Mouse (Mus musculus): ENCODE results near the gene Alox5ap. TPM values are rescaled to one million over a fixed set of nuclear protein-coding genes. Genes with fewer than 3 reads are reported as not detected.
A peak's percentile ranks its signal among the peaks of the same experiment; 100 is the strongest.

Alox5ap gene
- total and polyA plus RNA-seq, 3 experiments: 19.9 to 25.5 (median 21.1) TPM

DNA sequence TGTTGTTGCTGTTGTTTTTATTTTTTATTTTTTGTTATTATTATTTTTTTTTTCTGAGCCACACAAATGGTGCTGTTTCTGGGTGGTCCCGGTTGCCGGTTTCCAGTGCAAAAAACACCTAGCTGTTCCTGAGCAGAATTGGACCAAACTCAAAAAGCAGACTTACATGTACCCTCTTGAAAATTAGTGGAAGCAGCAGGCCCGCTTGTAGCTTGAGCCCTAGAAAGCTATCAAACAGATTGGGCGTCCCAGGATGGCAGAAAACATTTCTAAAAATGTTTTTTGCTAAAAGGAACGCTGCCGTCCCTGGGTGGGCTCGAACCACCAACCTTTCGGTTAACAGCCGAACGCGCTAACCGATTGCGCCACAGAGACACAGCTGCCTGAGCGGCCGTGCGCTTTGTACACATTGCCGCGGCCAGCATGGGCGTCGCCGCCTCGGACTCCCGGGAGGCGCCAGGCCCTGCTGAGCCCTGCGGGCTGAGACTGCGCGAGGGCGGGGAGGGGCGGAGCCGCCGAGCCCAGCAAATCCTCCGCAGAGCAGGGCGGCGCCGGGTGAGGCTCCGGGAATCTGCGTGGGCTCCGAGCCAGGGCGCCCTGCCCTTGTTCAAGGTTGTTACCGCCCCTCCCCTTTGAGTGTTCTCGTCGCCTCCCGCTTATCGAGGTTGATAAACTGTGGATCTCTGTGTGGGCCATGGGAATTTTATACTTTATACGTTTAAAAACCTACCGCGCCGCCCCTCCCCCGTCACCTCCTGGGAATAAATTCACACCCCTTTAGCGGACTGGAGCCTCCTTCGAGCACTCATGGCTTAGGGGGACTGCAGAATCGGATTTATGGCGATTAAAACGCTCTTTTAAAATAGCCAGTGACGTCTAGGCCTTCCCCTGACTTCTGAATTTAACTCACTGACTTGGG, 35.6 kb upstream of the Alox5ap start:
- peak; percentile 100 for DNase-seq
- TF ChIP-seq CTCF (IDR thresholded peaks at IDR 0.05) (no peak), POLR2A (IDR thresholded peaks at IDR 0.05; ENCODE audit: insufficient read depth, low read depth, low read length) (peak; percentile 72), EP300 (IDR thresholded peaks at IDR 0.05; ENCODE audit: insufficient read depth, low read depth, low read length) (peak; percentile 91)

DNA sequence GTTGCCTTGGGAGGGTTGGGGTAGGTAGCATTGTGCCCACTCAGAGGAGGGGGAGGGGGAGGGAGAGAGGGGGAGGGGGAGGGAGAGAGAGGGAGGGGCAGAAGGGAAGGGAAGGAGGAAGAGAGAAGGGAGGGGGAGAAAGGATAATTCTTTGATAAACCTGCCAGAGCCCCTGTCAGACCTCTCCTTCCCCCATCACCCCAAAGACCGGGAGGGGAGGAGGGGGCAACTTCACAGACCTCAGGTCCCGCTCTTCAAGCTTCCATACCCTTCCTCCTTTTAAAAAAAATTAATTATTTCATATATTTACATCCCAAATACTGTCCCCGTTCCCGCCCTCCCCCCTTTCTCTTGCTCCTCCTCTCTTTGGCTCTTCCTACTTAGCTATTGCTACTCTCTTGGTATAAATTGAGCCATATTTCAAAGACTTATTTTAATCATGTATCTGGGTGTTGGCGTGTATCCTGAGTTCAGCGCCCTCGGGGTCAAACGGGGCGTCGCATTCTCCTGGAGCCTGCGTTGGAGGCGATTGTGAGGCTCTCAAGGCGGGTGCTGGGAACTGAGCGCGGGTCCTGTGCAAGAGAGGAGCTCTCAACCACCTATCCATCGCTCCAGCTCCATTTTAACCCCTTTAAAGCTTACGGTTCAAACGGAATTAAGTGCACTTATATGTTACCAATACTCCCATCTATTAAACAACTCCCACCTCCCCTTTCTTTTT, 34.8 kb upstream of the Alox5ap start:
- Histone ChIP-seq H3K79me2 (replicated peaks; ENCODE audit: control insufficient read depth, insufficient read depth, low read length) (no peaks in the 10 kb centered on the region), H3K27ac (peak overlapping the region; percentile 86), H3K36me3 (ENCODE audit: control insufficient read depth, insufficient read depth, low read length) (no peaks in the 10 kb centered on the region), H3K4me1 (ENCODE audit: control insufficient read depth, insufficient read depth, low read length) (no peaks in the 10 kb centered on the region), H3K27me3 (ENCODE audit: control insufficient read depth, insufficient read depth, low read length) (no peaks in the 10 kb centered on the region), H3K9ac (ENCODE audit: low read depth, low read length) (peak overlapping the region; percentile 60), H3K4me3 (peak overlapping the region; percentile 73)
- TF ChIP-seq CTCF (IDR thresholded peaks at IDR 0.05) (no peak), POLR2A (IDR thresholded peaks at IDR 0.05; ENCODE audit: insufficient read depth, low read depth, low read length) (no peak), EP300 (IDR thresholded peaks at IDR 0.05; ENCODE audit: insufficient read depth, low read depth, low read length) (no peak)
- 78% methylated on average over 18 of the region's 18 CpGs for WGBS
- DNase-seq: no peak
- intact Hi-C loops (cut with DNase I): loop anchor here (1.0 to 5.0 kb wide), 2 partner anchors 45 to 177 kb away; partner anchors contain the start of genes Hmgb1 and Uspl1

More for the DNA sequence above, 35.6 kb upstream of the Alox5ap start:
- 2% methylated on average over 55 of the region's 55 CpGs for WGBS
- no peaks in the 10 kb centered on the region for H3K36me3 ChIP-seq (ENCODE audit: control insufficient read depth, insufficient read depth, low read length)
- intact Hi-C loops (cut with DNase I): loop anchor here (1.0 to 5.0 kb wide), 2 partner anchors 45 to 177 kb away; partner anchors contain the start of genes Hmgb1 and Uspl1
- no peaks in the 10 kb centered on the region for H3K27me3 ChIP-seq (ENCODE audit: control insufficient read depth, insufficient read depth, low read length)
- peak overlapping the region; percentile 60 for H3K9ac ChIP-seq (ENCODE audit: low read depth, low read length)
- peak overlapping the region; percentile 73 for H3K4me3 ChIP-seq
- H3K79me2 ChIP-seq (replicated peaks; ENCODE audit: control insufficient read depth, insufficient read depth, low read length): no peaks in the 10 kb centered on the region
- peak overlapping the region; percentile 86 for H3K27ac ChIP-seq
- no peaks in the 10 kb centered on the region for H3K4me1 ChIP-seq (ENCODE audit: control insufficient read depth, insufficient read depth, low read length)

DNA sequence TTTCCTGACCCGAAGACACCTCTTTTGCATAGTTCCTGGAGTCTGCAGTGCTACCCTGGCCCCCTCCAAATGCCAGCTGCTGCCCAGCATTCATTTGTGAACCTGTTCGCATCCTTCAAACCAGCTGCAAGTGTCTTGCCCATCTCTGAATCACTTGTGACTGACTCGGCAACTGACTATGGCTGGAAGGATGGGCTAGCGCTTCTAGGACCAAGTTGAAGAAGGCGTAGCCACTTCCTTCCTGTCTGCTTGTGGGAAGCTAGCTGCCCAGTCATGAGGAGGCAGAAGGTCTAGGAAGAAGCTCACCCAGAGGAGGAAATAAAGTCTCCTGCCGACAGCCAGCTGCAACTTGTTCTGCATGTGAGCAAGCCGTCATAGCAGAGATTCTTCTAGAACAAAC, 29.6 kb upstream of the Alox5ap start:
- TF ChIP-seq EP300 (IDR thresholded peaks at IDR 0.05; ENCODE audit: insufficient read depth, low read depth, low read length): no peak
- no peak for TF ChIP-seq CTCF (IDR thresholded peaks at IDR 0.05)
- TF ChIP-seq POLR2A (IDR thresholded peaks at IDR 0.05; ENCODE audit: insufficient read depth, low read depth, low read length): no peak
- WGBS: 59% methylated on average over 7 of the region's 7 CpGs
- DNase-seq: peak in 1 of 2 experiments; percentile 51
- Histone ChIP-seq H3K27ac (no peak overlapping the region), H3K36me3 (ENCODE audit: control insufficient read depth, insufficient read depth, low read length) (no peaks in the 10 kb centered on the region), H3K9ac (ENCODE audit: low read depth, low read length) (no peak overlapping the region), H3K4me1 (ENCODE audit: control insufficient read depth, insufficient read depth, low read length) (peaks cover 1% of the 10 kb centered on the region), H3K27me3 (ENCODE audit: control insufficient read depth, insufficient read depth, low read length) (no peaks in the 10 kb centered on the region), H3K79me2 (replicated peaks; ENCODE audit: control insufficient read depth, insufficient read depth, low read length) (no peaks in the 10 kb centered on the region), H3K4me3 (no peak overlapping the region)
- intact Hi-C loops (cut with DNase I): no loop called here

DNA sequence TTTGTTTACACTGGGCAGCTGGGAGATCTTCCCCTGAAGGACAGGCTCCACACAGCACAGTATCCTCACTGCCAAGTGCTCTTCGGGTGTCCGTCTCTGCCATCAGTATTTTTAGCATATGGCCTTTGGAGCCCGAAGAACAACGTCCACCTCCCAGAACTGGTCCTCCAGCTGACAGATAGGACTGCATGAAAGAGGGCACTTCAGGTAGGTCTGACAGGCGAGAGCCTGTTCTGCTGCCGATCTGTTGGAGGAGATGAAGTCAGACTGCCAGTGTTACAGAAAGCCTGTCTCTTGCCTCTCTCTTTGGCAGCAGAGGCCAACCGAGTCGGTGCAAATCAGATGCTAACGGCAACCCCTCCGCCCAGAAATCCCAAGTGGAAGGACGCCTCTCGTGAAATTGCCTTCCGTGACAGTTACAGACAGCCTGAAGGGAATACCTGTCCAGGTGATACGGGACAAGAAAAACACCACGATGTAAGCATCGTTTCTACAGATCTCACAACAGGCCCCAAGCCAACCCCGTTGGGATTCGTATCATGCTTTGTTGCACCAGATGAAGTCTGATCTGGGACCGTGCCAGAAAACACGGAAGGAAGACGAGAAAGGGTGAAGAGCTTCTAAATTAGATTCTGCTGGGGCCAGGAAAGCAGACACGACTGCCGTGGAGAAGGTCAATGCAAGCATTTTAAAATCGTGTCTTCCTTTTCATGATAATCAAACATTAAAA, 27.2 kb upstream of the Alox5ap start:
- WGBS: 49% methylated on average over 24 of the region's 24 CpGs
- TF ChIP-seq CTCF (IDR thresholded peaks at IDR 0.05) (no peak), EP300 (IDR thresholded peaks at IDR 0.05; ENCODE audit: insufficient read depth, low read depth, low read length) (peak; percentile 35; the same call in 1 of the 2 replicates)
- peak in 1 of 2 experiments; percentile 32 for DNase-seq
- no peaks in the 10 kb centered on the region for H3K27me3 ChIP-seq (ENCODE audit: control insufficient read depth, insufficient read depth, low read length)
- H3K27ac ChIP-seq: peak overlapping the region; percentile 60
- H3K4me3 ChIP-seq: no peak overlapping the region
- no peaks in the 10 kb centered on the region for H3K36me3 ChIP-seq (ENCODE audit: control insufficient read depth, insufficient read depth, low read length)
- H3K4me1 ChIP-seq (ENCODE audit: control insufficient read depth, insufficient read depth, low read length): peaks cover 1% of the 10 kb centered on the region
- no peaks in the 10 kb centered on the region for H3K79me2 ChIP-seq (replicated peaks; ENCODE audit: control insufficient read depth, insufficient read depth, low read length)
- intact Hi-C loops (cut with DNase I): no loop called here
- H3K9ac ChIP-seq (ENCODE audit: low read depth, low read length): peak overlapping the region; percentile 5; the same call in 1 of the 2 replicates

DNA sequence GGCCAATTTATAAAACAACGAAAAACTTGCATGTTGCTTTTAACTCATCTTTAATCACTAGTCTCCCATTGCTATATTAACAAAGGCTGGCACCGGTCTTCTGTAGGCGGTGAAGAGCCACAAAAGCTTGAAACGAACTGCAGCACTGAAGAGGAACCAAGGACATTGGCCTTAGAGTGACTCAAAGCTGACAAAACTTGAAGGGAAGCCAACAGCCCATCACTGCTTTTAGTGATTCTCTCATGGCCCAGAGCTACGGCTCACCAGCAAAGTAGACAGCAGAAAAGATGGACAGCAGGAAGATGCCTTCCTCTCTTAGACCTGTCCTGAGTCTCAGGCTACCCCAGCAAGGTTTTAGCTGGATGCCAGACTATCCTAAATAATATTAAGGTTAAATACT, 22.1 kb upstream of the Alox5ap start:
- no peak for DNase-seq
- intact Hi-C loops (cut with DNase I): no loop called here
- Histone ChIP-seq H3K9ac (ENCODE audit: low read depth, low read length) (no peak overlapping the region), H3K27me3 (ENCODE audit: control insufficient read depth, insufficient read depth, low read length) (no peaks in the 10 kb centered on the region), H3K4me1 (ENCODE audit: control insufficient read depth, insufficient read depth, low read length) (peaks cover 6% of the 10 kb centered on the region), H3K36me3 (ENCODE audit: control insufficient read depth, insufficient read depth, low read length) (no peaks in the 10 kb centered on the region), H3K27ac (no peak overlapping the region), H3K79me2 (replicated peaks; ENCODE audit: control insufficient read depth, insufficient read depth, low read length) (no peaks in the 10 kb centered on the region), H3K4me3 (no peak overlapping the region)
- 76% methylated on average over 5 of the region's 5 CpGs for WGBS
- TF ChIP-seq EP300 (IDR thresholded peaks at IDR 0.05; ENCODE audit: insufficient read depth, low read depth, low read length): no peak
- no peak for TF ChIP-seq POLR2A (IDR thresholded peaks at IDR 0.05; ENCODE audit: insufficient read depth, low read depth, low read length)
- no peak for TF ChIP-seq CTCF (IDR thresholded peaks at IDR 0.05)
